Mouse (Mus musculus): ENCODE results near the gene Arhgap6. TPM values are rescaled to one million over a fixed set of nuclear protein-coding genes. Genes with fewer than 3 reads are reported as not detected.

Arhgap6 gene
- 9.3 and 9.8 TPM in 2 replicates for polyA plus RNA-seq (2014; fragmentation: Nextera tagmentation; extraction: Ambion mirVana)

- Histone ChIP-seq H3K27ac (ENCODE audit: low read length) (peak within 1 kb of the TSS; percentile 6; the same call in 1 of the 2 replicates), H3K27me3 (ENCODE audit: control insufficient read depth, insufficient read depth, low read length) (0 out of 2 replicates have a peak, but pooled peaks cover 11% of the 10 kb centered on the region), H3K4me3 (ENCODE audit: low read depth, low read length) (peak within 1 kb of the TSS; percentile 40), H3K36me3 (ENCODE audit: control insufficient read depth, insufficient read depth, low read length) (no peaks in the 10 kb centered on the region), H3K4me1 (ENCODE audit: control insufficient read depth, insufficient read depth, low read length) (no peaks in the 10 kb centered on the region), H3K4me2 (replicated peaks; ENCODE audit: low read depth, low read length) (peak within 1 kb of the TSS; percentile 66), H3K9ac (replicated peaks; ENCODE audit: low read depth, low read length) (0 out of 2 replicates have a peak within 1 kb of the TSS, but pooled peaks have one; percentile 21), H3K9me3 (ENCODE audit: control insufficient read depth, low read depth, low read length) (no peaks in the 10 kb centered on the region)
- WGBS, result 21% methylated on average over 48 of the region's 48 CpGs
- peak; percentile 67 for ATAC-seq (ENCODE audit: insufficient number of reproducible peaks, insufficient read depth, low FRiP score, low read depth)
Observed at GRCm38 (mm10) chrX:168794974-168795858, at the start of gene Arhgap6. Arhgap6 (plus strand) TSS chrX:168795099.

GRCm38 (mm10) chrX:168747011-168747410 lies 47.9 kb upstream of the Arhgap6 start:
- no peak overlapping the region for H3K4me3 ChIP-seq (ENCODE audit: low read depth, low read length)
- H3K36me3 ChIP-seq (ENCODE audit: control insufficient read depth, insufficient read depth, low read length), result no peaks in the 10 kb centered on the region
- no peaks in the 10 kb centered on the region for H3K9me3 ChIP-seq (ENCODE audit: control insufficient read depth, low read depth, low read length)
- no peak for ATAC-seq (ENCODE audit: insufficient number of reproducible peaks, insufficient read depth, low FRiP score, low read depth)
- no peak overlapping the region for H3K4me2 ChIP-seq (replicated peaks; ENCODE audit: low read depth, low read length)
- 51% methylated on average over 2 of the region's 2 CpGs for WGBS
- H3K4me1 ChIP-seq (ENCODE audit: control insufficient read depth, insufficient read depth, low read length), result no peaks in the 10 kb centered on the region
- H3K27ac ChIP-seq (ENCODE audit: low read length), result no peak overlapping the region
- H3K9ac ChIP-seq (replicated peaks; ENCODE audit: low read depth, low read length), result no peak overlapping the region
- H3K27me3 ChIP-seq (ENCODE audit: control insufficient read depth, insufficient read depth, low read length), result no peaks in the 10 kb centered on the region

GRCm38 (mm10) chrX:168795859-168796848 lies 1.3 kb downstream of the Arhgap6 start:
- Histone ChIP-seq H3K36me3 (ENCODE audit: control insufficient read depth, insufficient read depth, low read length) (no peaks in the 10 kb centered on the region), H3K27me3 (ENCODE audit: control insufficient read depth, insufficient read depth, low read length) (0 out of 2 replicates have a peak, but pooled peaks cover 11% of the 10 kb centered on the region), H3K9ac (replicated peaks; ENCODE audit: low read depth, low read length) (peak overlapping the region; percentile 21; the same call in 1 of the 2 replicates), H3K4me1 (ENCODE audit: control insufficient read depth, insufficient read depth, low read length) (no peaks in the 10 kb centered on the region), H3K4me3 (ENCODE audit: low read depth, low read length) (peak overlapping the region; percentile 40), H3K4me2 (replicated peaks; ENCODE audit: low read depth, low read length) (peak overlapping the region; percentile 66), H3K27ac (ENCODE audit: low read length) (no peak overlapping the region), H3K9me3 (ENCODE audit: control insufficient read depth, low read depth, low read length) (no peaks in the 10 kb centered on the region)
- ATAC-seq (ENCODE audit: insufficient number of reproducible peaks, insufficient read depth, low FRiP score, low read depth), result 0 out of 2 replicates have a peak, but pooled peaks have one; percentile 28
- 23% methylated on average over 52 of the region's 55 CpGs for WGBS

- H3K4me2 ChIP-seq (replicated peaks; ENCODE audit: low read depth, low read length), result no peak overlapping the region
- no peaks in the 10 kb centered on the region for H3K27me3 ChIP-seq (ENCODE audit: control insufficient read depth, insufficient read depth, low read length)
- WGBS, result 80% methylated on average over 2 of the region's 2 CpGs
- no peaks in the 10 kb centered on the region for H3K9me3 ChIP-seq (ENCODE audit: control insufficient read depth, low read depth, low read length)
- ATAC-seq (ENCODE audit: insufficient number of reproducible peaks, insufficient read depth, low FRiP score, low read depth), result no peak
- no peaks in the 10 kb centered on the region for H3K36me3 ChIP-seq (ENCODE audit: control insufficient read depth, insufficient read depth, low read length)
- H3K27ac ChIP-seq (ENCODE audit: low read length), result no peak overlapping the region
- no peak overlapping the region for H3K9ac ChIP-seq (replicated peaks; ENCODE audit: low read depth, low read length)
- no peaks in the 10 kb centered on the region for H3K4me1 ChIP-seq (ENCODE audit: control insufficient read depth, insufficient read depth, low read length)
- H3K4me3 ChIP-seq (ENCODE audit: low read depth, low read length), result no peak overlapping the region
Observed at GRCm38 (mm10) chrX:168804677-168805076, 9.8 kb downstream of the Arhgap6 start.

GRCm38 (mm10) chrX:168810513-168811265 lies 15.8 kb downstream of the Arhgap6 start:
- Histone ChIP-seq H3K9ac (replicated peaks; ENCODE audit: low read depth, low read length) (no peak overlapping the region), H3K4me3 (ENCODE audit: low read depth, low read length) (no peak overlapping the region), H3K9me3 (ENCODE audit: control insufficient read depth, low read depth, low read length) (no peaks in the 10 kb centered on the region), H3K27me3 (ENCODE audit: control insufficient read depth, insufficient read depth, low read length) (no peaks in the 10 kb centered on the region), H3K27ac (ENCODE audit: low read length) (no peak overlapping the region), H3K36me3 (ENCODE audit: control insufficient read depth, insufficient read depth, low read length) (no peaks in the 10 kb centered on the region), H3K4me1 (ENCODE audit: control insufficient read depth, insufficient read depth, low read length) (no peaks in the 10 kb centered on the region), H3K4me2 (replicated peaks; ENCODE audit: low read depth, low read length) (no peak overlapping the region)
- ATAC-seq (ENCODE audit: insufficient number of reproducible peaks, insufficient read depth, low FRiP score, low read depth), result no peak
- WGBS, result 69% methylated on average over 3 of the region's 3 CpGs

- Histone ChIP-seq H3K27me3 (ENCODE audit: control insufficient read depth, insufficient read depth, low read length) (no peaks in the 10 kb centered on the region), H3K36me3 (ENCODE audit: control insufficient read depth, insufficient read depth, low read length) (no peaks in the 10 kb centered on the region), H3K27ac (ENCODE audit: low read length) (no peak overlapping the region), H3K4me3 (ENCODE audit: low read depth, low read length) (no peak overlapping the region), H3K9ac (replicated peaks; ENCODE audit: low read depth, low read length) (no peak overlapping the region), H3K9me3 (ENCODE audit: control insufficient read depth, low read depth, low read length) (no peaks in the 10 kb centered on the region), H3K4me2 (replicated peaks; ENCODE audit: low read depth, low read length) (no peak overlapping the region), H3K4me1 (ENCODE audit: control insufficient read depth, insufficient read depth, low read length) (no peaks in the 10 kb centered on the region)
- ATAC-seq (ENCODE audit: insufficient number of reproducible peaks, insufficient read depth, low FRiP score, low read depth), result no peak
- 61% methylated on average over 3 of the region's 3 CpGs for WGBS
Observed at GRCm38 (mm10) chrX:168818858-168819257, 24.0 kb downstream of the Arhgap6 start.

- H3K27ac ChIP-seq (ENCODE audit: low read length), result no peak overlapping the region
- H3K27me3 ChIP-seq (ENCODE audit: control insufficient read depth, insufficient read depth, low read length), result no peaks in the 10 kb centered on the region
- no peak overlapping the region for H3K4me2 ChIP-seq (replicated peaks; ENCODE audit: low read depth, low read length)
- H3K4me3 ChIP-seq (ENCODE audit: low read depth, low read length), result no peak overlapping the region
- H3K4me1 ChIP-seq (ENCODE audit: control insufficient read depth, insufficient read depth, low read length), result no peaks in the 10 kb centered on the region
- ATAC-seq (ENCODE audit: insufficient number of reproducible peaks, insufficient read depth, low FRiP score, low read depth), result no peak
- no peaks in the 10 kb centered on the region for H3K9me3 ChIP-seq (ENCODE audit: control insufficient read depth, low read depth, low read length)
- no peaks in the 10 kb centered on the region for H3K36me3 ChIP-seq (ENCODE audit: control insufficient read depth, insufficient read depth, low read length)
- no peak overlapping the region for H3K9ac ChIP-seq (replicated peaks; ENCODE audit: low read depth, low read length)
- WGBS, result 78% methylated on average over 2 of the region's 2 CpGs
Observed at GRCm38 (mm10) chrX:168824166-168824565, 29.3 kb downstream of the Arhgap6 start.

Data from stomach, embryonic 14.5 days (tissue).